Mouse (Mus musculus): ENCODE results near the gene Cdkl5. TPM values are rescaled to one million over a fixed set of nuclear protein-coding genes. Genes with fewer than 3 reads are reported as not detected.
A peak's percentile ranks its signal among the peaks of the same experiment; 100 is the strongest.
"Not testable (repeated sequence)": the region's sequence is repeated elsewhere in the genome, so short reads cannot be mapped to it uniquely, and the experiment has no call there.

Cdkl5 gene
- polyA plus RNA-seq, 1 experiment from 2014 or later, result 6.2 TPM

DNA sequence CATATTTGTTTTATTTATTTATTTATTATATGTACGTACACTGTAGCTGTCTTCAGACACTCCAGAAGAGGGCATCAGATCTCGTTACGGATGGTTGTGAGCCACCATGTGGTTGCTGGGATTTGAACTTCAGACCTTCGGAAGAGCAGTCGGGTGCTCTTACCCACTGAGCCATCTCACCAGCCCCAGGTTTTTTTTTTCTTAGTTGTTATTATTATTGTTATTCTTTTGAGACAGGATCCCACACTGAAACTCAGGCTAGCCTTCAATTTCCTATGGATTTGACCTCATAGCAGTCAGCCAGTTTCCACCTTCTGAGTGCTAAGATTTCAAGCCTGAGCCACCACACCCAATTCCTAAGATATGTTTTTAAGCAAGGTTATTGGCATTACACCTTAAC is 224.9 kb downstream of the Cdkl5 start:
- H3K4me1 ChIP-seq; ATAC-seq (replicated peaks); H3K9ac ChIP-seq (replicated peaks); H3K9me3 ChIP-seq; H3K27me3 ChIP-seq; H3K4me2 ChIP-seq (replicated peaks); H3K4me3 ChIP-seq; H3K36me3 ChIP-seq; H3K27ac ChIP-seq (replicated peaks): not testable (repeated sequence)
- 86% methylated on average over 5 of the region's 5 CpGs for WGBS

DNA sequence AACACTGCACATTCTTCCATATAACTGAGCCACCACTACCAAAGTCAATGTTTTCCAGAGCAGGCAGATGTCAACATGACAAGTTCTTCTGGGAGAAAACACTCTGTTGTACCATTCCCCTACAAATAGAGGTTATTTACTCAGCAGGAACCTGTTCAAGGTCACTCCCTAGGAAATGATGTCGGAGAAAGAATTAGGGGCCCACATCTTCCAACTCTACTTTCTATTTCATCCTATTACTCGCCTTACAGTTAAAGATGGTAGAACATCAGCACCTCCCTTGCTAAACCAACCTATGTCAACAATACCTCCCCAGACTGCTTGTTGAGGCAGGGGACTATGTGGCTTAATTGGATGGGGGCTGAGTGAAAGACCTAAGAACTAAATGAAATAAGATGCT is 226.8 kb downstream of the Cdkl5 start, which contains the start of gene Rs1:
Gene Rs1, plus strand, starts transcription at position 301 of the 400 bp plus-strand sequence.
- Histone ChIP-seq H3K9me3 (no peaks in the 10 kb centered on the region), H3K4me2 (replicated peaks) (peak within 1 kb of the TSS; percentile 25), H3K9ac (replicated peaks) (no peak within 1 kb of the TSS), H3K4me3 (peak within 1 kb of the TSS; percentile 46), H3K27ac (replicated peaks) (no peak within 1 kb of the TSS), H3K27me3 (no peaks in the 10 kb centered on the region), H3K36me3 (no peaks in the 10 kb centered on the region), H3K4me1 (peaks cover 3% of the 10 kb centered on the region; the same call in 1 of the 2 replicates)
- 81% methylated on average over 2 of the region's 2 CpGs for WGBS
- ATAC-seq (replicated peaks), result no peak

DNA sequence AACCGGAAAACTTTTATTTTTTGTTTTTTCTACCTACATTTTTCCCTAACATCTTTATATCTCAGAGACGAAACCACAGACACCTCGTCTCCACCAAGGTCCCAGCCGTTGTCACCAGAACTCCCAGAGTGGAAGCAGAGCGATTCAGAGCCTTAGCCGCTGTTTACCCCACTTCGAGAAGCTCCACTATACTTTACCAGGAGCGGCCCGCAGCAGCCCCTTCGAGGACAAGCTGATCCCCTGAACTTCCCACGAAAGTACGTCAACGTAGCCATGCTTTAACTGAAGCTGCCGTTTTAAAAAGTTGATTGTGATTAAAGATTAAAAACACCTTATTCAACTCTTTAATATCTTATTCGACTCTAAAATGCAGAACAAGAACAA is 228.3 kb downstream of the Cdkl5 start:
- Histone ChIP-seq H3K4me1 (peaks cover 3% of the 10 kb centered on the region; the same call in 1 of the 2 replicates), H3K4me2 (replicated peaks) (peak overlapping the region; percentile 25), H3K36me3 (no peaks in the 10 kb centered on the region), H3K4me3 (peak overlapping the region; percentile 46), H3K27me3 (no peaks in the 10 kb centered on the region), H3K27ac (replicated peaks) (no peak overlapping the region), H3K9me3 (no peaks in the 10 kb centered on the region), H3K9ac (replicated peaks) (no peak overlapping the region)
- peak; percentile 91 for ATAC-seq (replicated peaks)
- WGBS, result 28% methylated on average over 15 of the region's 15 CpGs

DNA sequence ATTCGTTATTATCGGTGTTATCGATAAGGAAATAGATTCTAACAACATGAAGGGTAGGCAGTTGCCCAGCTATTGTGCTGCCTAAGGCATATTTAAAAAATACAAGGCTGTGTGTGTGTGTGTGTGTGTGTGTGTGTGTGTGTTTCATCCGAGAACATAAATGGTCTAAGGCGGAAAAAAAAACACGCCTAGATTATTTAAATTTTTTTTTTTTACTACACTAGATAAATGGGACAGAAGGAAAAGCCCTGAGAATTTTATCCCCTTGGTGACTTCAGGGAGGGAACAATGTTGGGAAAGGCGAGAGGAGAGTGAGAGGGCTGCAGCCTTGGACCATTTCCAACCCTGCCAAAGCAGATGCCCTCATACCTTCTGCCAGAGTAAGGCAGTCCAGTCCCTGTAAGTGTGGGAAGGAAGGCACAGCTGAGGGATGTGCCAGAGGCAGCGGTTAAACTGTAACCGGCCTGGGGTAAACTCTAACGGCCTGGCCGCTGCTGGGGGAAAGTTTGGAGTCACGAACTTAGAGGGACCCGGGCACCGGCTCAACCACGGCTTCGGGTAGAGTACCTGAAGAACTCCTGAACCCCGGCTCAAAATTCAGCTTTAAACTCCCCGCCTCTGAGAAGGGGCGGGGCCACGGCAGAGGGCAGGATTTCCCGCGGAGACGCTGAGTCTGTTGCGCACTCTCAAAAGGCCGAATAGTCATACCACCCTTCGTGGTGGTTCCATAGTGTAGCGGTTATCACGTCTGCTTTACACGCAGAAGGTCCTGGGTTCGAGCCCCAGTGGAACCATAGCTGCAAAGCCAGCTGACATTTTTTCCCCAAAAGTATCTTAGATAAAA is 228.9 kb downstream of the Cdkl5 start:
- Histone ChIP-seq H3K9ac (replicated peaks) (no peak overlapping the region), H3K4me3 (peak overlapping the region; percentile 46), H3K27ac (replicated peaks) (no peak overlapping the region), H3K36me3 (no peaks in the 10 kb centered on the region), H3K27me3 (no peaks in the 10 kb centered on the region), H3K4me1 (peaks cover 3% of the 10 kb centered on the region; the same call in 1 of the 2 replicates), H3K9me3 (no peaks in the 10 kb centered on the region), H3K4me2 (replicated peaks) (peak overlapping the region; percentile 43)
- peak; percentile 97 for ATAC-seq (replicated peaks)
- WGBS, result 26% methylated on average over 30 of the region's 30 CpGs

DNA sequence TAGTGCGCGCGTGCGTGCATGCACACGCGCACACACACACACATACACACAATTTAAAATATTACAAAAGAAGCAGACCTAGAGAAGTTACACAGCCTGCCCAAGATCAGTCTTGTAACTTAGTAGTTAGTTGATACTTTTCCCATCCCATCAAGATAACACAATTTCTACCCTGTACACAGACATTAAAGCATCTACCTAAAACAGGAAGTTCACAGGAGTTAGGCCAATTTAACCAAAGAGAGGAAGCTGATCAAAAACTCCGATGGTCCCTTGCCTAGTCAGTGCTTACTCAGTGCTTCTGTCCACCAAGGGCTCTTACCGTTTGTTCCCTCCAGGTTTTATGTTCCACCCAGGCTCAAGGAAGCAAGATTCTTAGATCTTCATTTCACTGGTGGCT is 243.7 kb downstream of the Cdkl5 start:
- no peak overlapping the region for H3K4me3 ChIP-seq
- 98% methylated on average over 8 of the region's 8 CpGs for WGBS
- no peaks in the 10 kb centered on the region for H3K36me3 ChIP-seq
- H3K27me3 ChIP-seq, result peaks cover 3% of the 10 kb centered on the region; the same call in 1 of the 2 replicates
- no peaks in the 10 kb centered on the region for H3K4me1 ChIP-seq
- no peak overlapping the region for H3K9ac ChIP-seq (replicated peaks)
- H3K4me2 ChIP-seq (replicated peaks), result no peak overlapping the region
- no peak for ATAC-seq (replicated peaks)
- no peak overlapping the region for H3K27ac ChIP-seq (replicated peaks)
- no peaks in the 10 kb centered on the region for H3K9me3 ChIP-seq

DNA sequence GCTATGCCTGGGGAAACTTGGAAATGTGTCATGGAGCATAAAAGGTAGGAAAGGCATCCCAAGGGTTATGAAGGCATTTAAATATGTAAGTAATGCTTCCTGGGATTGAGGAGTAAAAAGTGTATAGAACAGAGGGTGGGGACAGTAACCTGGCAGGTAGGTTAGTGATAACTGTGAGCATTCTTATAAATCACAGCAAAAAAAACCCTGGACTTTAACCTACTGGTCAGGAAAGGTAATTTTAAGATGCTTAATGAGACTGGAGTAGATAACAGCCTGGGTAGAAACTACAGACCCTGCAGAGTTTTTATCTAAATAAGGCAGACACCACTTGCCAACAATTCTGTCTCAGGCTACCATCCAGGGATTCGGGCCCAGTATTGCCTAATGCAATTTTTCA is 245.9 kb downstream of the Cdkl5 start:
- no peak overlapping the region for H3K4me2 ChIP-seq (replicated peaks)
- no peak overlapping the region for H3K4me3 ChIP-seq
- no peak overlapping the region for H3K9ac ChIP-seq (replicated peaks)
- no peak for ATAC-seq (replicated peaks)
- H3K4me1 ChIP-seq, result no peaks in the 10 kb centered on the region
- H3K27me3 ChIP-seq, result no peaks in the 10 kb centered on the region
- H3K36me3 ChIP-seq, result no peaks in the 10 kb centered on the region
- no peak overlapping the region for H3K27ac ChIP-seq (replicated peaks)
- H3K9me3 ChIP-seq, result no peaks in the 10 kb centered on the region
- WGBS, result 74% methylated on average over 1 of the region's 1 CpGs

DNA sequence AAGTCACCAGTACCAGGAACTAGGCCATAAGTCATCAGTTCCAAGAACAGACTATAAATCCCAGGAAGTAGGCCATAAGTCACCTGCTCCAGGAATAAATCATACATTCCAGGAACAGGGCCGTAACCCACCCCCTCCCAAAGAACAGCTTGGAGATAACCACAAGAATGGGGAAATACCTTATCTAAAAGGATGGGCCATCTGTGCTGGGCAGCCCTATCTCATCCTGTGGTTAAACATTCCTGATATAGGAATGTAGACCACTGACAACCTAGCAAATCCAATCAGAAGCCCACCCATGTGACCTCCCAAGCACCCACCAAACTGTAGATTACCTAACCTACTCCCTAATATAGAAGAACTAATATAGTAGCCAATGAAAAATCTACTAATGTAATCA is 249.1 kb downstream of the Cdkl5 start:
- Histone ChIP-seq H3K4me1 (no peaks in the 10 kb centered on the region), H3K27ac (replicated peaks) (no peak overlapping the region), H3K4me2 (replicated peaks) (no peak overlapping the region), H3K4me3 (no peak overlapping the region), H3K9ac (replicated peaks) (no peak overlapping the region), H3K36me3 (no peaks in the 10 kb centered on the region), H3K27me3 (no peaks in the 10 kb centered on the region), H3K9me3 (no peaks in the 10 kb centered on the region)
- 82% methylated on average over 1 of the region's 1 CpGs for whole genome bisulfite sequencing
- ATAC-seq (replicated peaks), result no peak

DNA sequence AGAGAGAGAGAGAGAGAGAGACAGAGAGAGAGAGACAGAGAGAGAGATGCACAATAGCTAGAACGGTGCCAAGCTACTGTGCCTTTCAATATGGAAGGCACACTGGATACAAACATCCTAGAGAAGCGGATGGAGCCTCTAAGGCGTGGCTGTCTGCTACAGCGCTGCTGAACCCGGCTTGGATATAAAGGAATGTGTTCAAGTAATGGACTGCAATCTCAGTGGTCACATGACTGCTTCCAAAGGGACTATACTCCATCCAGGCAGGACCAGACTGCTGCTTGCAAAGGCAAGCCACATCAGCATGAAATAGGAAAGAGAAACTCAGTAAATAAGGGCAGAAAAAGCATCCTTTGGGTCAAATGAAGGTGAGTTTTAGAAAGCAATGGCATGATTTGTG is 258.9 kb downstream of the Cdkl5 start, which contains the start of gene Ppef1:
Gene Ppef1, minus strand, starts transcription at position 116 of the 400 bp plus-strand sequence.
- no peak for ATAC-seq (replicated peaks)
- no peaks in the 10 kb centered on the region for H3K4me1 ChIP-seq
- no peak within 1 kb of the TSS for H3K27ac ChIP-seq (replicated peaks)
- H3K4me3 ChIP-seq, result no peak within 1 kb of the TSS
- H3K36me3 ChIP-seq, result no peaks in the 10 kb centered on the region
- no peaks in the 10 kb centered on the region for H3K27me3 ChIP-seq
- no peaks in the 10 kb centered on the region for H3K9me3 ChIP-seq
- H3K4me2 ChIP-seq (replicated peaks), result no peak within 1 kb of the TSS
- H3K9ac ChIP-seq (replicated peaks), result no peak within 1 kb of the TSS
- 78% methylated on average over 5 of the region's 5 CpGs for WGBS

Other genes starting within 250 kb of the Cdkl5 start
- gene Rs1, start 226.7 kb downstream of the Cdkl5 start, polyA plus RNA-seq (2015; fragmentation: Nextera tagmentation; extraction: Ambion mirVana), result 0.08 and 0.18 TPM in 2 replicates
- 0.23 TPM in 1 of 2 replicates, not detected in the other for gene Gja6, start 87.7 kb downstream of the Cdkl5 start, polyA plus RNA-seq (2015; fragmentation: Nextera tagmentation; extraction: Ambion mirVana)
- gene Scml2, start 122.5 kb upstream of the Cdkl5 start, polyA plus RNA-seq (2015; fragmentation: Nextera tagmentation; extraction: Ambion mirVana), result 2.2 and 3.0 TPM in 2 replicates

Data from forebrain, embryonic 15.5 days (tissue).